Mouse (Mus musculus) spleen, adult 18-20 months (tissue): ENCODE data around the gene Fam149b.

Source experiments
- DNase-seq, 2 experiments: peaks; one replicate each; pipeline ENCODE4 v3.0.0; 2022; ENCODE audit warnings: mixed read lengths in 2 of 2

Fam149b gene

DNA sequence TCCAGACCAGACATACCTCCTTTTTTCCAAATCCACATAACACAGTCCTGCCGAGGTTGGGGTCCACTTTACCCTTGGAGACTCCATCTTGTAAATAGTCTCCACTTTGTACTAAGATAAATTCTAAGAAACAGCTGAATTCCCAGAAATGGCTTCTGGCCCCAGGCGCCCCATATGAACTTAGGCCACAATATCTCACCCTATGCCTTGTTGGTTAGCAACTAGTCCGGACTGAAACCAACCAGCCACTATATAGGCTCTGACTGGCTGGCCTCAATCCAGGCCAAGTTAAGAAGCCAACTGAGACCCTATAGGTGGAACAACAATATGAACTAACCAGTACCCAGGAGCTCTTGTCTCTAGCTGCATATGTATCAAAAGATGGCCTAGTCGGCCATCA, 44.4 kb downstream of the Fam149b start:
- DNase-seq, result no peak

DNA sequence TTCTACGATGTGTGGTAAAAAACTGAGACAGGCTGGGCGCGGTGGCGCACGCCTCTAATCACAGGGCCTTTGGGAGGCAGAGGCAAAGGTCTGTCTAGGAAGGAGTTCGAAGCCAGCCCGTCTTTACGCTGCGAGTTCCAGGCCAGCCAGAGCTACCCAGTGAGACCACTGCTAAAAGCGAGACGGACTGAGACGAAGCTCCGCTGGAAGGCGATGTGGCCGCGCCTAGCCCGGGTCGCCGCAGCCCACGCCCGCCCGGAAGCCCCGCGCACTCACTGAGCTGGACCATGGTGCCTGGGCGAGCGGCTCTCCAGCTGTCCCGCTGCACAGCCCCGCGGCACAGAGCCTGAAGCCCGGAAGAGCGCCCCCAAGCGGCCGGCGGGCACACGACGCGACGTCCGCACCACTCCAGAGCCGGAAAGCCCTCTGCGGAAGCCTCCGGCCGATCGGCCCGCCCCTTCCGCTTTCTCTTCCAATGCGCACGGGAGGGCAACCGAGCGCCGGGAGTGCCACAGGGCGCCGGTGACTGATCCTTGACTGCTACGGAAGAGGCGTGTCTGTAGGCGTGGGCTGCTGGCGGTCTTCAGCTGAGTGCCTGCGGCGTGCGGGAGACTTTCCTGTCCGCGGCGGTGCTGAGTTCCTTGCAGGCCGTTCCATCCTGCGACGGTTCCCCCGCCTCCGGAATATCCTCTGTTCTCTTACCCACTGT, 45.4 kb downstream of the Fam149b start, which contains the start of gene Mrps16:
Mrps16 (minus strand) TSS at position 430 of the 709 bp plus-strand sequence.
- DNase-seq, result peak; percentile 89 to 93

DNA sequence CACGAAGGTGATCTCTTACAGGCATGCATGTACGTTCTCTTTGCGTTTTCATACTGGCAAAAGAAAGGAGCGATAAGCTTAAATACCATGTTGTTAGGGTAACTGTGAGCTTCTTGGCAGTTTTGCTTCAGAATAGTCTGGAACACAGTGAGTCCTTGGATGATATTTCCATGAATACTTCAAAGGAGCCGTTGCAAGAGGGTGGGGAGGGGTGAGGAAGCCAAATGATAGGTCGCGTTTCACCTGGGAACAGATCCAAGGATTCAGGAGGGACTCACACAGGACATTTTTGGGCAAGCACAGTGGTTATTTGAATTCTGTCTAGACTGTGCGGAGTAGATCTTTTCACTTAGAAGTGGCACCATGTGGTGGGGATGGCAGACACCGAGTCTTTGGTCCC, 49.3 kb downstream of the Fam149b start:
- DNase-seq, result no peak

DNA sequence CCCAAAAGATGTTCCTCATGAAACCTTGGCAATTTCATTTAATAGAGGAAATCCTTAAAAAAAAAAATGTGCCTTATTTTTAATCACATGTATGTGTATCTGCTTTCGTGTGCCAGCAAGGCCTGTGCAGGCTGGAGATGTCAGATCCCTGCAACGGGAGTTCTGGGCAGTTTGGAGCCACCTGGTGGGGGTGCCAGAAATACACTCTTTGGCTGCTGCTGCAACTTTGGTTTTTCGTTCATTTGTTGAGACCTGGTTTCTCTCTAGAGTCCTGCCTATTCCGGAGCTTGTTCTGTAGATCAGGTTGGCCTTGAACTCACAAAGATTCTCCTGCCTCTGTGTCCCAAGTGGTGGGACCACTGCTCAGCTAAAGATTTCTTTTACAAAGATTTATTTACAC, 50.9 kb downstream of the Fam149b start:
- peak in 1 of 2 experiments; percentile 54 for DNase-seq

DNA sequence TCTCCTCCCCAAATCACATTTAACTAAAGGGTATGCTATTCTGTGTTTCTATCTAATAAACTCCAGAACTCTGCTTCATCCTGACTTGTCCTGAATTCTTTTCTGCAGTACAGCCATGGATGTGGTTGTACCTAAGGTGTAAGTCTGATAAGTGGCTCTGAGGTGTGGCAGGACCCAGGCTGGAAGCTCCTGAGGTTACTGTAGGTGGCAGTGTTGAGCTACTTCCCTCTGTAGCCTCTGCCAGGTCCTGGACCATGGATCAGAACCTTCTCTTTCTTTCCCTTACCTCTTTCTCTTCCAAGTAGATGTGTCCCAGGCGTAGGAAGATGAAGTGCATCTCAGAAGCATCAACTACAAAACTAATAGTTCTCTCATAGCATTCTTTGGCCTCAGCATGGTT, 52.1 kb downstream of the Fam149b start:
- DNase-seq, result no peak

DNA sequence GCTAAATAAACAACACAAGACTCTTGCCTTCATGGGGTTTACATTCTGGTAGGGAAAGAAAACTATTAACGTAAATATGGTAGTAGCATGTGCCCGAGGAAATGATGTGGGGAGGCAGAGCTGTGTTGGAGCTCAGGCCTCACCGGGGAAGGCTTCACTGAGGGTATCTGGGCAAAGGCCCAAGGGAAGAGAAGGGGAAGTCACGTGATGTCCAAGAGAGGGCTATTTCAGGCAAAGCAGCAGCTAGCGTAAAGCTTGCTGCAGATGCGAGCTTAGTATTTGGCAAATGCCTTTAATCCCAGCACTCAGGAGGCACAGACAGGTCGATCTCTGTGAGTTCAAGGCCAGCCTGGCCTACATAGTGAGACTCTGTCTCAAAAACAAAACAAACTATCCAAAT, 74.3 kb downstream of the Fam149b start:
- DNase-seq, result peak in 1 of 2 experiments; percentile 6

DNA sequence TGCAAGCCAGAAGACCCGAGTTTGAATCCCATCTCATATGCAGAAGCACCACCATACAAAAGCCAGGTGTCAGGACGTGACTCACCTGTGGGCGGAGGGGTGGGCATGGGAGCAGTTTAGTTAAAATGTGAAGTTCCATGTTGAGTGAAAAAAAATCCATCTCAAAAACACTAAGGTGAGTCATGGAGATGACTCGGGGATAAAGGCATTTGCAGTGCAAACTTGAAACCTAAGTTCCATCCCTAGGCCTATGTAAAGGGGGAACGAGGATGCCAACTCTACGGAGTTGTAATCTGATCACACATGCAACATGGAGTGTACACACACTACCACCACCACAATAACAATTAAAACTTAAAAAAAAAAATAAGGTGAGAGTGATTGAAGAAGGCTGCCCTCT, 75.1 kb downstream of the Fam149b start:
- no peak for DNase-seq

DNA sequence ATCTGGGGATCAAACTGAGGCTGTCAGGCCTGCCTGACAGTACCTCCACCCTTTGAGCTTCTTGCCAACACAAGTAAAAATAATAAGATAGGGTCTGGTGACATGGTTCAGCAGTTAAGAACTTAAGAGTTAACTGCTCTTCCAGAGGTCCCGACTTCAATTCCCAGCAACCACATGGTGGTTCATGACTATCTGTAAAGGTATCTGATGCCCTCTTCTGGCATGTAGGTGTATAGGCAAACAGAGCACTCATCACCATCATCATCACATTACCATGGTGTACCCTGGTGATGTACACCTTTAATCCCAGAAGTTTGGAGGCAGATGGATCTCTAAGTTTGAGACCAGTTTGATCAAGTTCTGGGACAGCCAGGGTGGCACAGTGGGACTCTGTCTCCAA, 80.6 kb downstream of the Fam149b start:
- DNase-seq, result no peak

DNA sequence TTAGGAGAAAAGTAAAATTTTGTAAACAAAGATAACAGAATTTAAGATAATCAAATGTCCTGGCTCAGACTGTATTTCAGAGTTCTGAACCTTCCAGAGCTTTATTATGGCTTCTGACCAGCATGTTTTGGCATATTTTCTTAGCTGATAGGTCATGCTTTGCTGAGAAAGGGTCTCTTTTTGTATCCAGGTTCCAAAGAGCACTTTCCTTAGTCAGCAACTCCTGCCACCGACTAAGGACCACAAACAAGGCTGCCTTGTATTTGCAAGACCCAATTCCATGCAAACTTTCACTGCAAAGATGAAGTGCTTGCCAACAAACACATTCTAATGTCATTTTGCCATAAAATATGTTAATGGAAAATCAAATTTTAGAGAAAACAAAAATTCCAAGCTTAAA, 81.9 kb downstream of the Fam149b start:
- DNase-seq, result no peak

DNA sequence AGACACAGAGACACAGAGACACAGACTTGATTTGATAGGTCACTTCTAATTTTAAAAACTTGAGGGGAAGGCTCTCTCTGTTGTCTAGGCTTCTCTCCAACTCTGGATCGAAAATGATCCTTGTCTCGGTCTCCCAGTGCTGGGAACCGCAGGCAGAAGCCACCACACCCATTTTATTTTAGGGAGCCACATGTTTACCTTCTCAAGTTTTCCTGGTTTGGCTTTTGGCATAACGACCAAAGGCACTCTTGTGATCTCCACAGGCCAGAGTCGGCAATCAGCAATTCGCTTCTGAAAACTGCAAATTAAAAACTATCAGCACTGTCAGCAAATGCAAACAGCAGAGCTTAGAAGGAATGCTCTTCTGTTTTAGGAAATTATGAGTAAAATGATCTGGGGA, 83.8 kb downstream of the Fam149b start:
- DNase-seq, result no peak

DNA sequence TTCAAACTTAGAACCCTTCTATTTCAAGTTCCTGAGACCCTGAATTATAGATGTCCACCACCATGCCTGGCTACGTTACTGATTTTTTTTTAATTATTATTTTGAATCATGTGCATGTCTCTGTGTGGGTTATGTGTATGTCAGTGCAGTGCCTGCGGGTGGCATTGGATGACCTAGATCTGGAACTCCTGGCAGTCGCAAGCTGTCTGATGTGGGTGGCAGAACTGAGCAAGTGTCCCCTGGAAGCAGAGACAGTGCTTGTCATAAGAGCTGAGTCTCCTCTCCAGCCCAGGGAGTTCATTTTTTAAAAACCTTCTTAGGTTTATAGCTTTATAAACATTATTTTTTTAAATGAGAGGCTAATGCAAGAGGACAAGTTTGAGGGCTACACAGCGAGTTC, 84.5 kb downstream of the Fam149b start:
- DNase-seq, result no peak
